15 mouse cellular contexts compared by ENCODE assay signal in the genomic region with DNA sequence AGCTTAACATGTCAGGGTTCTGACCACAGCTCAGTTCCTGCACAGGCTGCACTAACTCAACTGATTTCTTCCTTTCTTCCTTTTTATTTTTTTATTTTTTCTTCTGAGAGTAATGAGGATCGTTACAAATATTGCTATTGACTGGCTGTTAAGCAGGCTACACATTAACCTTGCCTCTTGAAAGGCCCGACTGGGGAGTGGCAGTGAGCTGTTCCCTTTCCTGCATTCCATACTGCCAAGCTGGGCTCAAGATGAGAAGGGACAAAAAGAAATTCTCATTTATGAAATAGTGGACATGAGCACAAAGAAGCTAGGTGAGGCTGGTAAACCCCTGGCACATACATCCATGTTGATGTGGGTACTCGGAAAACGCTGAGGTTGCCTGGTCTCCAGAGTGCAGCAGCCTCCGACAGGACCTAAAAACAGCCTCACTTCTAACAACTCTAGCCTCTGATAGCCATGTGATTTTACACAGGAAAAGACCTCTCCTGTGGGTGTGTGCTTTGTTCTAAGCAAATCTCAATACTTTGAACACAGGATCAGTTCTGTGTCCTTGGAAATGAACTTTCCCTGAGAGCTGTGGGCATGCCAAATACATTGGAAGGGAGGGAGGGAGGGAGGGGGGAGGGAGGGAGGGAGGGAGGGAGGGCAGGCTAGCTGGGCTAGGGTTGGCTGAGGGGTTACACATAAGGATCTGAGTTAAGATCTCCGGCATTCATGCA.
"Had no signal": no experiment of that assay in that cellular context is flagged by ENCODE, and none has a peak within 500 bp of the region (broad histone marks: within the 10 kb centered on the region; RNA-seq: fewer than 3 reads in every experiment).

No protein-coding gene starts in this region.

- H3K4me3 ChIP-seq: hindbrain, embryonic 12.5 days; layer of hippocampus, adult 2 months; limb, embryonic 12.5 days; megakaryocyte, embryonic 14.5 days; midbrain, embryonic 12.5 days had no signal

- H3K4me2 ChIP-seq: hindbrain, embryonic 12.5 days; limb, embryonic 12.5 days; midbrain, embryonic 12.5 days had no signal

- H3K36me3 ChIP-seq: hindbrain, embryonic 12.5 days; limb, embryonic 12.5 days; midbrain, embryonic 12.5 days had no signal

- H3K9me3 ChIP-seq: hindbrain, embryonic 12.5 days; limb, embryonic 12.5 days; midbrain, embryonic 12.5 days had no signal

- ATAC-seq: hindbrain, embryonic 16.5 days; midbrain, embryonic 16.5 days had no signal

- H3K27ac ChIP-seq: hindbrain, embryonic 12.5 days; layer of hippocampus, adult 2 months; limb, embryonic 12.5 days; liver, embryonic 14.5 days; macrophage; midbrain, embryonic 12.5 days had no signal

- DNase-seq: kidney, adult 11 months; kidney, adult 9 months; kidney, postnatal 36 days; liver; lung, adult 2 months; right cerebral cortex, postnatal 14 days had no signal

- H3K27me3 ChIP-seq: hindbrain, embryonic 12.5 days; limb, embryonic 12.5 days; midbrain, embryonic 12.5 days had no signal

- H3K9ac ChIP-seq: hindbrain, embryonic 12.5 days; limb, embryonic 12.5 days; liver, embryonic 14.5 days; midbrain, embryonic 12.5 days had no signal
